Mouse (Mus musculus) erythroblast, embryonic 14.5 days (primary cell): ENCODE measurements around the gene Cpm.

Experiments
- GATA1 ChIP-seq: IDR thresholded peaks from 2 replicates; pipeline ENCODE4 v1.6.1; 2012; ENCODE audit warnings: low read length, inconsistent platforms, mixed read lengths
- TAL1 ChIP-seq: IDR thresholded peaks from 3 replicates; pipeline ENCODE4 v1.6.1; 2012; ENCODE audit warnings: low read length, inconsistent platforms, mixed read lengths

DNA sequence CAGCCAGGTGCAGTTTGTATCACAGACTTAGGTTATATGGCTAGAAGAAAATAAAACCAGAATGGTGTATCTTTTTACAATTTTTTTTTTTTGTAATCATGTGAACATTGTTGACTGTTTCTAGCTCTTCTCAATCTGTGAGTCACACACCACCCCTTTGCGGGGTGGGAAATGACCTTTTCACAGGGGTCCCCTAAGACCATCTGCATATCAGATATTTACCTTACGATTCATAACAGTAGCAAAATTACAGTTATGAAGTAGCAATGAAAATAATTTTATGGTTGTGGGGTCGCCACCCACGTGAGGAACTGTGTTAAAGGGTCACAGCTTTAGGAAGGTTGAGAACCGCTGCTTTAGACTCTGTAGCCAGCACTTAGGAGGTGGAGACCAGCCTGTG is 41.5 kb downstream of the Cpm start:
- TF ChIP-seq TAL1 (no peak), GATA1 (no peak)
